8 mouse cellular contexts compared by ENCODE assay signal in genomic region chr7:50485304-50485703, GRCm38 (mm10).
DNase-seq lines count a peak whose midpoint lies in the region; ATAC-seq and TF ChIP-seq lines count a peak whose summit lies in the region.

No protein-coding gene starts in this region.

- no peak overlapping the region for H3K27ac ChIP-seq in intestine, embryonic 14.5 days (ENCODE audit: low read depth)
- no peak overlapping the region for H3K27ac ChIP-seq in intestine, embryonic 15.5 days
- H3K27ac ChIP-seq in lung, postnatal 0 days (ENCODE audit: low read length): no peak overlapping the region

- no peak overlapping the region for H3K9ac ChIP-seq in intestine, embryonic 14.5 days (ENCODE audit: low read length)
- no peak overlapping the region for H3K9ac ChIP-seq in intestine, embryonic 15.5 days
- no peak overlapping the region for H3K9ac ChIP-seq in lung, postnatal 0 days (replicated peaks; ENCODE audit: low read depth)

- 23% methylated on average over 1 of the region's 1 CpGs for WGBS in intestine, embryonic 14.5 days
- WGBS in intestine, embryonic 15.5 days: 24% methylated on average over 1 of the region's 1 CpGs
- 40% methylated on average over 1 of the region's 1 CpGs for WGBS in lung, postnatal 0 days

- H3K4me1 ChIP-seq in intestine, embryonic 14.5 days (replicated peaks; ENCODE audit: control insufficient read depth, insufficient read depth, low read length): no peaks in the 10 kb centered on the region
- no peaks in the 10 kb centered on the region for H3K4me1 ChIP-seq in intestine, embryonic 15.5 days (replicated peaks)
- H3K4me1 ChIP-seq in lung, postnatal 0 days (ENCODE audit: insufficient read depth, low read depth, low read length): no peaks in the 10 kb centered on the region

- DNase-seq in intestine, embryonic 14.5 days (ENCODE audit: low spot score): peak; percentile 53
- peak; percentile 21 for DNase-seq in ES-CJ7 (ENCODE audit: low read depth, low spot score)
- DNase-seq in adrenal gland, postnatal 14 days: peak; percentile 44
- DNase-seq in frontal cortex, postnatal 25 days (ENCODE audit: low spot score in 2 of 2): peak; percentile 22 to 32
- no peak for DNase-seq in lung, postnatal 0 days (ENCODE audit: low spot score)
- no peak for DNase-seq in spleen, postnatal 36 days (ENCODE audit: low spot score in 2 of 2)
- DNase-seq in B cell, adult 2 months: no peak

- ATAC-seq in intestine, embryonic 14.5 days (replicated peaks; ENCODE audit: low FRiP score, low TSS enrichment, low read depth): no peak
- ATAC-seq in intestine, embryonic 15.5 days: no peak
- no peak for ATAC-seq in lung, postnatal 0 days

- TF ChIP-seq EP300 in lung, postnatal 0 days (IDR thresholded peaks at IDR 0.05): no peak

- no peaks in the 10 kb centered on the region for H3K36me3 ChIP-seq in intestine, embryonic 14.5 days (ENCODE audit: control insufficient read depth, insufficient read depth, low read length)
- no peaks in the 10 kb centered on the region for H3K36me3 ChIP-seq in intestine, embryonic 15.5 days
- no peaks in the 10 kb centered on the region for H3K36me3 ChIP-seq in lung, postnatal 0 days (ENCODE audit: insufficient read depth, low read length)

- peak; percentile 68 for TF ChIP-seq CTCF in lung, postnatal 0 days (IDR thresholded peaks at IDR 0.05)

- H3K9me3 ChIP-seq in intestine, embryonic 14.5 days (ENCODE audit: control insufficient read depth, low read length): no peaks in the 10 kb centered on the region
- H3K9me3 ChIP-seq in intestine, embryonic 15.5 days: no peaks in the 10 kb centered on the region
- no peaks in the 10 kb centered on the region for H3K9me3 ChIP-seq in lung, postnatal 0 days (ENCODE audit: low read length)

- H3K27me3 ChIP-seq in intestine, embryonic 14.5 days (replicated peaks; ENCODE audit: control insufficient read depth, insufficient read depth, low read length): no peaks in the 10 kb centered on the region
- H3K27me3 ChIP-seq in intestine, embryonic 15.5 days (replicated peaks): no peaks in the 10 kb centered on the region
- H3K27me3 ChIP-seq in lung, postnatal 0 days (replicated peaks; ENCODE audit: insufficient read depth, low read length): no peaks in the 10 kb centered on the region

- no peak overlapping the region for H3K4me3 ChIP-seq in intestine, embryonic 14.5 days (ENCODE audit: low read depth, low read length)
- no peak overlapping the region for H3K4me3 ChIP-seq in intestine, embryonic 15.5 days (replicated peaks)
- no peak overlapping the region for H3K4me3 ChIP-seq in lung, postnatal 0 days (ENCODE audit: low read depth, low read length)

- H3K4me2 ChIP-seq in intestine, embryonic 14.5 days (ENCODE audit: low read length): no peak overlapping the region
- H3K4me2 ChIP-seq in intestine, embryonic 15.5 days (replicated peaks): no peak overlapping the region
- no peak overlapping the region for H3K4me2 ChIP-seq in lung, postnatal 0 days (replicated peaks; ENCODE audit: low read depth, low read length)

Comparison
In these comparisons a context has a peak if more than half of its experiments do, and no peak if none do; other contexts are left out.
1. DNase-seq: peak in intestine, embryonic 14.5 days (single experiment), ES-CJ7 (single experiment), adrenal gland, postnatal 14 days (single experiment) and frontal cortex, postnatal 25 days (2 of 2); none in lung, postnatal 0 days (single experiment), spleen, postnatal 36 days (0 of 2) and B cell, adult 2 months (0 of 2).